Mouse (Mus musculus): ENCODE results near the gene B830017H08Rik. TPM values are rescaled to one million over a fixed set of nuclear protein-coding genes. Genes with fewer than 3 reads are reported as not detected.

The B830017H08Rik gene
- polyA plus RNA-seq, 1 experiment from 2014 or later: not detected

DNA sequence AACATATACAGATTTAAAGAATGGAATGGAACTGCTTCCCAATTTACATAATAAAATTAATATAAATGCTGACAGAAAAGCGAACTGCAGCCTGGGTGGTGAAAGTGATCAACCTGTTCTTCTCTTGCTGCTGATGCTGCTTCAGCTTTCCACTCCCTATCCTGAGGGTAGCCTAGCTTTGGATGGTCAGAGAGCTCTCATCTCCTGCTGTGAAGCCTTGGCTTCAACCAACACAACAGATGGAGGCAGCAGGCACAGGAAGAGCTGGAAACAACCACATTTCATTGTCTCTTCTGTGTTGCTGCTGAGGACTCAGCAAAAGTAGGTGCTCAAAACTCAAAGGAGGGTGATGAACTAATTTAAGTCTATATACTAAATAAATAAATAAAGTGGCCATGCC, 18.9 kb downstream of the B830017H08Rik start:
- Histone ChIP-seq H3K27me3 (ENCODE audit: control insufficient read depth, insufficient read depth, low read length) (no peaks in the 10 kb centered on the region), H3K36me3 (ENCODE audit: control insufficient read depth, insufficient read depth, low read length) (peaks cover 93% of the 10 kb centered on the region), H3K27ac (replicated peaks in 1 of 2; ENCODE audit: control insufficient read depth in 1 of 2, insufficient read depth in 1 of 2, low read depth in 2 of 2, low read length in 2 of 2) (no peak overlapping the region)

DNA sequence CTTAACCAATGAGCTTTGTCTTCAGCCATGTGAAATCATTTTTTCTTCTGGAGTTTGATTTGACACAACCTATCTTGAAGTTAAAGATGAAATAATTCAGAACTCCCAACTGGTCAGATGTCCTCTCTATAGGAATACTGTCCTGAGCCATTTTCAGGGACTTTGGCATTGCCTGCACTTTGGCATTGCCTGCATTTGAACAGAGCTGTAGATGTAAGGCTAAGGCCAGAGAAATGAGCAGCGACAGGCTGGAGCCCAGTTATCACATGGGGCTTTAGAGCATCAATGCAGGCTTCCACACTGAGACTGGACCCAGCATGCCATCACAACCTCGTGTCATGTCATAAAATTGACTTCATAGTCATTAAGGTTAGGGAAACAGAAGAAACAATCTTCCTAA, 20.3 kb downstream of the B830017H08Rik start:
- Histone ChIP-seq H3K9ac (ENCODE audit: low read length) (no peak overlapping the region), H3K27ac (replicated peaks in 1 of 2; ENCODE audit: control insufficient read depth in 1 of 2, insufficient read depth in 1 of 2, low read depth in 2 of 2, low read length in 2 of 2) (no peak overlapping the region), H3K4me2 (ENCODE audit: low read length) (no peak overlapping the region), H3K27me3 (ENCODE audit: control insufficient read depth, insufficient read depth, low read length) (no peaks in the 10 kb centered on the region), H3K4me3 (ENCODE audit: control insufficient read depth in 1 of 2, insufficient read depth in 1 of 2, low read depth in 1 of 2, low read length in 2 of 2) (no peak overlapping the region), H3K36me3 (ENCODE audit: control insufficient read depth, insufficient read depth, low read length) (peaks cover 93% of the 10 kb centered on the region), H3K4me1 (ENCODE audit: control insufficient read depth in 2 of 2, insufficient read depth in 2 of 2, low read length in 2 of 2) (no peaks in the 10 kb centered on the region), H3K9me3 (ENCODE audit: control insufficient read depth, low read length) (no peaks in the 10 kb centered on the region)
- 91% methylated on average over 2 of the region's 2 CpGs for WGBS
- no peak for ATAC-seq (ENCODE audit: insufficient number of reproducible peaks, insufficient read depth, low FRiP score, low read depth)

More for the DNA sequence above, 18.9 kb downstream of the B830017H08Rik start:
- WGBS: 97% methylated on average over 1 of the region's 1 CpGs
- Histone ChIP-seq H3K9me3 (ENCODE audit: control insufficient read depth, low read length) (no peaks in the 10 kb centered on the region), H3K4me3 (ENCODE audit: control insufficient read depth in 1 of 2, insufficient read depth in 1 of 2, low read depth in 1 of 2, low read length in 2 of 2) (no peak overlapping the region), H3K4me1 (ENCODE audit: control insufficient read depth in 2 of 2, insufficient read depth in 2 of 2, low read length in 2 of 2) (no peaks in the 10 kb centered on the region), H3K4me2 (ENCODE audit: low read length) (no peak overlapping the region), H3K9ac (ENCODE audit: low read length) (no peak overlapping the region)
- ATAC-seq (ENCODE audit: insufficient number of reproducible peaks, insufficient read depth, low FRiP score, low read depth): no peak

DNA sequence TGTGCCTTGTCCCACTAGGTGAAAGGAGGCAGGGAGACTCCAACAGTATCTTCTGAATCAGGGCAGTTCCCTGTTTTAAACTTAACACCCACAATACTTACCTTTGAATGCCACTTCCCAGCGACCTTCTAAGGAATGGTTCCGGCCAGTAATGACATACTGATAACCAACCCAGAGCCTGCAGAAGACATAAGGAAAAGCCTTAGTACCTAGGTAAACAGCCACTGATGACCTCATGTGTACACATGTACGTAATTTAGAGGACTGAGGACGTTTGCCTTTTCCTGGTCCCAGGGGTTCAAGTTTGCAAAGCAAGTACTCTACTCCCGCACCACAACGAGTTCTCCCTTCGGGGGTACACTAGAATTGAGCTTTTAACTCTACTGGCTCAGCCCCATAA, 24.2 kb downstream of the B830017H08Rik start:
- H3K27me3 ChIP-seq (ENCODE audit: control insufficient read depth, insufficient read depth, low read length): no peaks in the 10 kb centered on the region
- ATAC-seq (ENCODE audit: insufficient number of reproducible peaks, insufficient read depth, low FRiP score, low read depth): no peak
- no peak overlapping the region for H3K4me2 ChIP-seq (ENCODE audit: low read length)
- no peak overlapping the region for H3K9ac ChIP-seq (ENCODE audit: low read length)
- peaks cover 84% of the 10 kb centered on the region for H3K36me3 ChIP-seq (ENCODE audit: control insufficient read depth, insufficient read depth, low read length)
- H3K27ac ChIP-seq (replicated peaks in 1 of 2; ENCODE audit: control insufficient read depth in 1 of 2, insufficient read depth in 1 of 2, low read depth in 2 of 2, low read length in 2 of 2): no peak overlapping the region
- H3K4me1 ChIP-seq (ENCODE audit: control insufficient read depth in 2 of 2, insufficient read depth in 2 of 2, low read length in 2 of 2): no peaks in the 10 kb centered on the region
- H3K4me3 ChIP-seq (ENCODE audit: control insufficient read depth in 1 of 2, insufficient read depth in 1 of 2, low read depth in 1 of 2, low read length in 2 of 2): no peak overlapping the region
- 90% methylated on average over 7 of the region's 7 CpGs for WGBS
- H3K9me3 ChIP-seq (ENCODE audit: control insufficient read depth, low read length): no peaks in the 10 kb centered on the region

DNA sequence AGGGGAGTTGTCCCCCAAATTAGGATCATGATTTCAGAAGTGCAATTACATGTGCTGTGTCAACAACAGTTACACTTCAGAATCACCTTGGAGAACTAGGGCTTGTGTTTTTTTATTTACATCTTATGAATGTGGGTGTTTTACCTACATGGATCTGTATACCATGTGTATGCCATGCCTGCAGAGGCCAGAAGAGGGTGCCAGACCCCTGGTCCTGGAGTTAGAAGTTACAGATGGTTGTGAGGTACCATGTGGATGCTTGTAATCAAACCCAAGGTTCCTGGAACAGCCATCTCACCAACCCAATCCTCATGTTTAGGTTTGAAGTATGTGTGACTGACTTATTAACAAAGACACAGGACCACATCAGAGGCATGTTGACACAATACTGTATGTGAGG, 25.7 kb downstream of the B830017H08Rik start:
- Histone ChIP-seq H3K4me1 (ENCODE audit: control insufficient read depth in 2 of 2, insufficient read depth in 2 of 2, low read length in 2 of 2) (no peaks in the 10 kb centered on the region), H3K36me3 (ENCODE audit: control insufficient read depth, insufficient read depth, low read length) (peaks cover 71% of the 10 kb centered on the region), H3K27ac (replicated peaks in 1 of 2; ENCODE audit: control insufficient read depth in 1 of 2, insufficient read depth in 1 of 2, low read depth in 2 of 2, low read length in 2 of 2) (no peak overlapping the region), H3K27me3 (ENCODE audit: control insufficient read depth, insufficient read depth, low read length) (no peaks in the 10 kb centered on the region), H3K9ac (ENCODE audit: low read length) (no peak overlapping the region), H3K4me2 (ENCODE audit: low read length) (no peak overlapping the region), H3K9me3 (ENCODE audit: control insufficient read depth, low read length) (no peaks in the 10 kb centered on the region), H3K4me3 (ENCODE audit: control insufficient read depth in 1 of 2, insufficient read depth in 1 of 2, low read depth in 1 of 2, low read length in 2 of 2) (no peak overlapping the region)
- no peak for ATAC-seq (ENCODE audit: insufficient number of reproducible peaks, insufficient read depth, low FRiP score, low read depth)

DNA sequence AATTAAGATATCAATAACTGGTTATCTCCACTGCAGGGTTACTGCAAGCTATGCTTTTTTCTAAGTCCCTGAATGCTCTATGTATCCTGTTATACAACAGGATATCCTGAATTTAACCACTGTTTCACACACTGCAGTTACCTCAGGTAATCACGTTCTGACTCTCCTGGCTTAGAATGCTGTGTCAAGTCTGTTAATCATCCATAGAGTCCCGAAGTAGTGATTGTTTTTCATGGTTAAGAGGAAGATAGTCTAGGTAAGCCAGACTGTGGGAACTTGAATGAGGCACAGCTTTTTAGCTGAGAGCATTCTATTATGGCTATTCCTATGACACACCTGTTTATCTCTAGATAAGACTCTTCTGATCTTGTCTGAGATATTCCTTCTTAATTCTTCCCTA, 32.4 kb downstream of the B830017H08Rik start:
- no peak for ATAC-seq (ENCODE audit: insufficient number of reproducible peaks, insufficient read depth, low FRiP score, low read depth)
- Histone ChIP-seq H3K27ac (replicated peaks in 1 of 2; ENCODE audit: control insufficient read depth in 1 of 2, insufficient read depth in 1 of 2, low read depth in 2 of 2, low read length in 2 of 2) (no peak overlapping the region), H3K4me3 (ENCODE audit: control insufficient read depth in 1 of 2, insufficient read depth in 1 of 2, low read depth in 1 of 2, low read length in 2 of 2) (no peak overlapping the region), H3K36me3 (ENCODE audit: control insufficient read depth, insufficient read depth, low read length) (peaks cover 38% of the 10 kb centered on the region; the same call in 1 of the 2 replicates), H3K4me1 (ENCODE audit: control insufficient read depth in 2 of 2, insufficient read depth in 2 of 2, low read length in 2 of 2) (no peaks in the 10 kb centered on the region), H3K9me3 (ENCODE audit: control insufficient read depth, low read length) (no peaks in the 10 kb centered on the region), H3K9ac (ENCODE audit: low read length) (no peak overlapping the region), H3K27me3 (ENCODE audit: control insufficient read depth, insufficient read depth, low read length) (no peaks in the 10 kb centered on the region), H3K4me2 (ENCODE audit: low read length) (no peak overlapping the region)
- WGBS: 83% methylated on average over 2 of the region's 2 CpGs

DNA sequence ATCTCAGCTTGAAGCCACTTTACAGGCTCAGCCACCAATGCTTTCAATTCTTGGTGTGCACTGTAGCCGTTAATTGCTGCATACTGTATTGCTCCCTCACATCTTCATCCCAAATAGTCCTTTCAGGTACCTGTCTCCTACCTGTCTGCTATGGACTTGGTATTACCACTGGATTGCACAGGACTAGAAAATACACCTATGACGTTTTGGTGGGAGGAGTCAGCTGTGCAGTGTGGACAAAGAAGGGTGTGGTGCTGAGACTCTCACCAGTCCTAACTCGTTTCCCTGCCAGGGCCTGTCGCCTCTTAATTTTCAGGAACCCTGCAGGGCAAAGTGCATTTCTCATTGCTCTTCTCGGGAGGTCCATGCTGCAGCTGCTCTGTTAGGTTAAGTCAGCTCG, 32.8 kb downstream of the B830017H08Rik start:
- H3K4me3 ChIP-seq (ENCODE audit: control insufficient read depth in 1 of 2, insufficient read depth in 1 of 2, low read depth in 1 of 2, low read length in 2 of 2): no peak overlapping the region
- 71% methylated on average over 6 of the region's 6 CpGs for WGBS
- no peak for ATAC-seq (ENCODE audit: insufficient number of reproducible peaks, insufficient read depth, low FRiP score, low read depth)

DNA sequence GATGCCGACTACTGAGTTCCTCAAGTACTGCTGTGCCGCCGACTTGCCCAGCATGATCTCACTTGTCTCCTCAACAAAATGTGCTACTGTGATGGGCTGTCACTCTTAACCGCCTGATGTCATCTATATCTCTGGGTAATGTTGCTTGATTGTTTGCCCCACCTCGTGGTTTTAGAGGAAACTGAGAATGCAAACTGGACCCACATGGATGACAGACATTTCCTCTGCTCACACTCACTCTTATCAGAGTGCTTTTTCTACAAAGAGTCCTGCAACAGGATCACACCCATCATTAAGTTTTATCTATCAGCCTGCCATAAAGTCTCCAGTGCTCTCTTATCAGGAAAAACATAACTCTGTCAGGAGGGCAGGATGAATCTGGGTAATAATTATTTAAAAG, 38.3 kb downstream of the B830017H08Rik start:
- Histone ChIP-seq H3K36me3 (ENCODE audit: control insufficient read depth, insufficient read depth, low read length) (peaks cover 28% of the 10 kb centered on the region), H3K9ac (ENCODE audit: low read length) (no peak overlapping the region), H3K27me3 (ENCODE audit: control insufficient read depth, insufficient read depth, low read length) (no peaks in the 10 kb centered on the region), H3K9me3 (ENCODE audit: control insufficient read depth, low read length) (no peaks in the 10 kb centered on the region), H3K27ac (replicated peaks in 1 of 2; ENCODE audit: control insufficient read depth in 1 of 2, insufficient read depth in 1 of 2, low read depth in 2 of 2, low read length in 2 of 2) (no peak overlapping the region), H3K4me2 (ENCODE audit: low read length) (no peak overlapping the region), H3K4me1 (ENCODE audit: control insufficient read depth in 2 of 2, insufficient read depth in 2 of 2, low read length in 2 of 2) (peaks cover 16 to 44% of the 10 kb centered on the region in 2 experiments), H3K4me3 (ENCODE audit: control insufficient read depth in 1 of 2, insufficient read depth in 1 of 2, low read depth in 1 of 2, low read length in 2 of 2) (no peak overlapping the region)
- 28% methylated on average over 5 of the region's 5 CpGs for WGBS
- no peak for ATAC-seq (ENCODE audit: insufficient number of reproducible peaks, insufficient read depth, low FRiP score, low read depth)

More for the DNA sequence above, 32.8 kb downstream of the B830017H08Rik start:
- no peaks in the 10 kb centered on the region for H3K27me3 ChIP-seq (ENCODE audit: control insufficient read depth, insufficient read depth, low read length)
- no peak overlapping the region for H3K27ac ChIP-seq (replicated peaks in 1 of 2; ENCODE audit: control insufficient read depth in 1 of 2, insufficient read depth in 1 of 2, low read depth in 2 of 2, low read length in 2 of 2)
- no peak overlapping the region for H3K4me2 ChIP-seq (ENCODE audit: low read length)
- H3K4me1 ChIP-seq (ENCODE audit: control insufficient read depth in 2 of 2, insufficient read depth in 2 of 2, low read length in 2 of 2): peaks cover 0 to 1% of the 10 kb centered on the region in 2 experiments; a peak in 1 of 4 replicates
- peaks cover 38% of the 10 kb centered on the region; the same call in 1 of the 2 replicates for H3K36me3 ChIP-seq (ENCODE audit: control insufficient read depth, insufficient read depth, low read length)
- H3K9ac ChIP-seq (ENCODE audit: low read length): no peak overlapping the region
- H3K9me3 ChIP-seq (ENCODE audit: control insufficient read depth, low read length): no peaks in the 10 kb centered on the region

DNA sequence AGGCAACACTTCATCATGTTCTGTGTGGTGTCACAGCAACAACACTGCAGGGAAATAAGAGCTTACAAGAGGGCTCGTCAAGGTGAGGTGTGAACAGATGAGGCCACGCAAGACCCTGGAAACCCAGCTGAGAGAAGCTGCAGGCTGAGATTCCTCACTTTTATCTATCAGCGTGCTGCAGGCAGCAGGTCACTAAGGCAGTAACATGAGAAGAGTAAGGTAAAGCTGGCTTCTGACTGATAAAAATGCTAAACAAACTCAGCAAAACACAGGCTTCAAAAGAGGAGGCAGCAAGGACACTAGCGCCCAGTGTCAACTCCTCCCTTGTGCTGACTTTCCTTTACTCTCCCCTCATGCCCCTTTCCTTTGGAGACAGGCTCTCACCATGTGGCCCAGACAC, 40.1 kb downstream of the B830017H08Rik start:
- Histone ChIP-seq H3K9ac (ENCODE audit: low read length) (no peak overlapping the region), H3K9me3 (ENCODE audit: control insufficient read depth, low read length) (no peaks in the 10 kb centered on the region), H3K36me3 (ENCODE audit: control insufficient read depth, insufficient read depth, low read length) (peaks cover 24% of the 10 kb centered on the region), H3K27me3 (ENCODE audit: control insufficient read depth, insufficient read depth, low read length) (no peaks in the 10 kb centered on the region), H3K4me1 (ENCODE audit: control insufficient read depth in 2 of 2, insufficient read depth in 2 of 2, low read length in 2 of 2) (peaks cover 16 to 45% of the 10 kb centered on the region in 2 experiments), H3K27ac (replicated peaks in 1 of 2; ENCODE audit: control insufficient read depth in 1 of 2, insufficient read depth in 1 of 2, low read depth in 2 of 2, low read length in 2 of 2) (peak overlapping the region; percentile 9 to 37; a peak in 2 of 4 replicates), H3K4me2 (ENCODE audit: low read length) (0 out of 2 replicates have a peak overlapping the region, but pooled peaks have one; percentile 8), H3K4me3 (ENCODE audit: control insufficient read depth in 1 of 2, insufficient read depth in 1 of 2, low read depth in 1 of 2, low read length in 2 of 2) (no peak overlapping the region)
- no peak for ATAC-seq (ENCODE audit: insufficient number of reproducible peaks, insufficient read depth, low FRiP score, low read depth)
- WGBS: 18% methylated on average over 4 of the region's 4 CpGs
